Mouse (Mus musculus) hindbrain, embryonic 16.5 days (tissue): Measurements from ENCODE around the gene Zfand3. TPM values are rescaled to one million over a fixed set of nuclear protein-coding genes. Genes with fewer than 3 reads are reported as not detected.

Experiments used
- ATAC-seq: fragments of 200-750 bp; cut with Nextera tagmentation; 2 replicates; pipeline ENCODE4 v1.8.0; 2017; ENCODE audit warnings: moderate TSS enrichment, moderate library complexity
- H3K27ac ChIP-seq: fragments of 300-500 bp; sonication (generic); 2 replicates; pipeline ENCODE4 v1.5.1; 2014; ENCODE audit warnings: low read depth, mild to moderate bottlenecking, control low read depth, low read length, moderate library complexity
- H3K27me3 ChIP-seq: fragments of 300-500 bp; sonication (generic); replicated peaks from 2 replicates; pipeline ENCODE4 v1.6.1; 2014; ENCODE audit warnings: low read length; ENCODE audit not compliant: control insufficient read depth, insufficient read depth
- H3K36me3 ChIP-seq: fragments of 300-500 bp; sonication (generic); 2 replicates; pipeline ENCODE4 v1.6.1; 2014; ENCODE audit warnings: mild to moderate bottlenecking, low read length, moderate library complexity, mixed read lengths; ENCODE audit not compliant: control insufficient read depth, insufficient read depth
- H3K4me1 ChIP-seq: fragments of 300-500 bp; sonication (generic); 2 replicates; pipeline ENCODE4 v1.6.1; 2014; ENCODE audit warnings: low read depth, low read length; ENCODE audit not compliant: control insufficient read depth, insufficient read depth
- H3K4me2 ChIP-seq: fragments of 300-500 bp; sonication (generic); 2 replicates; pipeline ENCODE4 v1.6.1; 2014; ENCODE audit warnings: mild to moderate bottlenecking, low read length, control low read depth, moderate library complexity
- H3K4me3 ChIP-seq: fragments of 300-500 bp; sonication (generic); 2 replicates; pipeline ENCODE4 v1.5.1; 2014; ENCODE audit warnings: mild to moderate bottlenecking, low read length, control low read depth, moderate library complexity
- H3K9ac ChIP-seq: fragments of 300-500 bp; sonication (generic); 2 replicates; pipeline ENCODE4 v1.6.1; 2014; ENCODE audit warnings: low read depth, mild to moderate bottlenecking, control low read depth, low read length, moderate library complexity
- H3K9me3 ChIP-seq: fragments of 300-500 bp; sonication (generic); 2 replicates; pipeline ENCODE4 v1.6.1; 2014; ENCODE audit warnings: mild to moderate bottlenecking, low read length, moderate library complexity; ENCODE audit not compliant: control insufficient read depth
- WGBS: fragments of 180-500 bp; shearing (Covaris S2); extraction: QIAGEN DNeasy Blood & Tissue Kit; methylation state at CpG from one replicate; pipeline ENCODE4 v1.1.7; 2014; 5-methylcytosine and 5-hydroxymethylcytosine counted together
- polyA plus RNA-seq: library from polyadenylated mRNA; unstranded; fragments of >200 nt; fragmentation: Nextera tagmentation; extraction: Ambion mirVana; gene quantifications from 2 replicates; pipeline ENCODE4 v1.2.1, GENCODE M21; 2015

The Zfand3 gene
- polyA plus RNA-seq, 1 experiment from 2014 or later = 53.3 TPM

DNA sequence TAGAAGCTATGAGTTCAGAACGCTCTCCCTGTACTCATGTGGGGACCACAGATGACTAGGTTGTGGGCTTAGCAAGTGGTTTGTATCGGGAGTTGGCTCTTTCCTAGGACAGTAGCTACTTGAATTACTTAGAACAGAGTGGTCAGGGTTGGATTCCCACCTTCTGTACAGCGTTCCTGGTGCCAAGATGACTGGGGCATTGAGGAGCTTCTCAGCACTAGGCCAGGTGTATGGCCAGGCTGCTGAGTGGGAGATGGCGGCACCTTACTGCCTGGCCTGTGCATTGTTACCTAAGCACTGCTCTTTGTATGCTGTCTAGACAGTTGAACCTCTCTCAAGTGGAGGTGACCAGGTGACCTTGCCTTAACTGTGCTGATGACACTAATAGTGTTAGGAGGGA is 28.3 kb downstream of the Zfand3 start:
- no peaks in the 10 kb centered on the region for H3K27me3 ChIP-seq
- 92% methylated on average over 4 of the region's 4 CpGs for WGBS
- 0 out of 2 replicates have a peak, but pooled peaks have one; percentile 37 for ATAC-seq
- no peak overlapping the region for H3K4me2 ChIP-seq
- H3K27ac ChIP-seq = no peak overlapping the region
- H3K9ac ChIP-seq = no peak overlapping the region
- H3K36me3 ChIP-seq = no peaks in the 10 kb centered on the region
- H3K4me3 ChIP-seq = no peak overlapping the region
- H3K4me1 ChIP-seq = peaks cover 8% of the 10 kb centered on the region
- H3K9me3 ChIP-seq = no peaks in the 10 kb centered on the region

DNA sequence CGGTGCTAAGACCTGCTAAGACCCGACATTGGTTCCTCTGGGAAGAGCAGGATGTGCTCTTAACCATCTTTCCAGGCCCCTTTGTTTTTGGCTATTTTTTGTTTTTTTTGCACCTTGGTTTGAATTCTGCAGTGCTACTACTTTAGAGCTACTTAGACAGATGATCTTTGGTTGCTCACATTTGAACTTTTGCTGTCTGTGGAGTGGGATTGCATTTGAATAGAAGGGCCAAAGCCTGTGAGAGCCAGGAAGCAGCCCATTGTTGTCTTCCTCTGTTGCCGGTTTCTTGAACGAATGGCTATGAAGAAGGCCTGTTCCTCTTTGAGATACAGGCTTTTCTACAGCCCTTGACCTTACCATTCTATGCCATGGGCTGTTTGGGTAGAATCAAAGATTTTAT is 29.5 kb downstream of the Zfand3 start:
- no peaks in the 10 kb centered on the region for H3K36me3 ChIP-seq
- H3K4me2 ChIP-seq = no peak overlapping the region
- no peak overlapping the region for H3K9ac ChIP-seq
- peaks cover 5% of the 10 kb centered on the region; the same call in 1 of the 2 replicates for H3K4me1 ChIP-seq
- no peak overlapping the region for H3K4me3 ChIP-seq
- 55% methylated on average over 4 of the region's 4 CpGs for WGBS
- no peaks in the 10 kb centered on the region for H3K9me3 ChIP-seq
- no peaks in the 10 kb centered on the region for H3K27me3 ChIP-seq
- no peak overlapping the region for H3K27ac ChIP-seq
- ATAC-seq = no peak

DNA sequence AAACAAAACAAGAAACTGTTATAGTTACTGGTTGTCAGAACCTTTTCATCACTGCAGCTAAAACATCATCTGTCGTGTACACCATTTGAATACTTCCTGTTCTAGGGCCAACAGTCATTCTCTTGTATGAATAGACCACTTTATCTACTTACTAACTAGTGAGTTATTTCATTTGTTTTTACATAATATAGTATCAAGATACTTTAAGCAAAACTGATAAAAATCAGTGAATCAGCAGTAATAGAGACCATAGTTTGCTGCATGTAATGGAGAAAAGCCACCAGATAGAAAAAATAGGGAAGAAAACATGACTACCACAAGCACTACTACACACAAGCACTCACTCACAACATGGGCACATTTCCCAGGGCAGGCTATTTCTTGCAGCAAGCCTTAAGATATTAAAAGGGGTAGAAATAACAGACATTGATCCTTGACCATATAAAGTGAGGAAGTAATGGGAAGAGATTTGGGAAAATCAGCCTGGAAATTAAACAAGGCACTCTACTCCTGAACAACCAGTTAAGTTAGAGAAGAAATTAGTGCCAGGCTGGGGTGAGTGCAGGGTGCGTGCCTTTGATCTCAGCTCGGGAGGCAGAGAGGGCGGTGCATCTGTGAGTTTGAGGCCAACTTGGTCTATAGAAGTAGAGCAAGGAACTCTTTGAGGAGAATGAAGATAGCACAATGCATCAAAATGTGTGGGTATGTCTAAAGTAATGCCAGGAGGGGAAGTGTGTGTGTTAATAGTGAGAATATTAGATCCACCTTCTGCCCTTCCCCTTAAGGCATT is 30.9 kb downstream of the Zfand3 start:
- no peak overlapping the region for H3K9ac ChIP-seq
- ATAC-seq = no peak
- 82% methylated on average over 4 of the region's 4 CpGs for WGBS
- no peak overlapping the region for H3K27ac ChIP-seq
- H3K36me3 ChIP-seq = no peaks in the 10 kb centered on the region
- no peak overlapping the region for H3K4me3 ChIP-seq
- no peaks in the 10 kb centered on the region for H3K27me3 ChIP-seq
- H3K4me2 ChIP-seq = no peak overlapping the region
- no peaks in the 10 kb centered on the region for H3K9me3 ChIP-seq
- 0 out of 2 replicates have a peak, but pooled peaks cover 3% of the 10 kb centered on the region for H3K4me1 ChIP-seq

DNA sequence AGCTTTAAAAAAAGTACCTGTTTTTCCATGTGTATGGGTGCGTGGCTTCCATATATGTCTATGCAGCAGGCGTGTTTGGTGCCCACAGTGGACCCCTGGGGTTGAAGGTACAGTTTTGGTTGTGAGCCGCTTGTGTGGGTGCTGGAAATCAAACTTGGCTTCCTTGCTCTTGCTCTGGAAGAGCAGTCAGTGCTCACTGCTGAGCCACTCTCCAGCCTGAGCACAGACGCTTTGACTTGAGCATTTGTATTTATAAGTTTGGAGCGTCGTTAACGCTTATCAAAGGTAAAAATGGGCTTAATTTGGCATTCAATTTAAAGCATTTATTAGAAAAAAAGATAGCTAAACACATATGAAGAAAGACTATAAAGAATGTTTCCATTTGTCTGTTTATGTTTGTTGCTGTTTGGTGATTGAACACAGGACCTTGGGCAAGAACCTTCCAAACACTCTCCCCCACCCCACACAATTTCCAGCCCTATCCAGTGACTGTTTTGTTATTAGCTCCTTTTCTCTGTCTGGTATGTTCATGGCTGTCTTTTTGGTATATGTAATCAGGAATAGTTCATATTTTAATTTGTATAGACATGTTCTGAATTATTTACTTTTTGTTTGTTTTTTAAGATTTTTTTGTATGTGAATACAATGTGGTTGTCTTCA is 38.8 kb downstream of the Zfand3 start:
- Histone ChIP-seq H3K4me2 (no peak overlapping the region), H3K4me3 (no peak overlapping the region), H3K9ac (no peak overlapping the region), H3K9me3 (no peaks in the 10 kb centered on the region), H3K27ac (no peak overlapping the region), H3K36me3 (no peaks in the 10 kb centered on the region), H3K27me3 (no peaks in the 10 kb centered on the region), H3K4me1 (peaks cover 6% of the 10 kb centered on the region; the same call in 1 of the 2 replicates)
- no peak for ATAC-seq
- 89% methylated on average over 7 of the region's 7 CpGs for WGBS

DNA sequence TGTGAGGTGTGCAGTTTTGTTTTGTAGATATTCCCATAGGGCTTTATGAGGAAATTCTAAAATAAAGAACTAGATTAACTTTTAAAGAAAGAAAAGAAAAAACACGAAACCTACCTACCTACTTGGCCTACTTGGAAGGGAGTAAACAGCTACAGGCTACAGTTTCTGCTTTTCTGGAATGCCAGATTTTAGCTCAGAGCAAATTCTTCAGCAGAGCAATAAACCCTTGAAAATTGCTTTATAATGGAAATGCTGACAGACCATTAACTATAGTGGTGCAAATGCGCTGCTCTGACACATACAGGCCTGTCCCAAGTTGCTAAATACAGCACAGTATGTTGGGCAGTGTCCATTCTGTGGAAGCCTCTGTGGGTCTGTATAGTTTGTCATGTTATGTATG is 40.6 kb downstream of the Zfand3 start:
- ATAC-seq = no peak
- no peak overlapping the region for H3K4me2 ChIP-seq
- H3K4me3 ChIP-seq = no peak overlapping the region
- no peaks in the 10 kb centered on the region for H3K27me3 ChIP-seq
- H3K27ac ChIP-seq = 0 out of 2 replicates have a peak overlapping the region, but pooled peaks have one; percentile 23
- H3K36me3 ChIP-seq = no peaks in the 10 kb centered on the region
- H3K9me3 ChIP-seq = no peaks in the 10 kb centered on the region
- no peak overlapping the region for H3K9ac ChIP-seq
- WGBS = 39% methylated on average over 2 of the region's 2 CpGs
- H3K4me1 ChIP-seq = peaks cover 6% of the 10 kb centered on the region; the same call in 1 of the 2 replicates

DNA sequence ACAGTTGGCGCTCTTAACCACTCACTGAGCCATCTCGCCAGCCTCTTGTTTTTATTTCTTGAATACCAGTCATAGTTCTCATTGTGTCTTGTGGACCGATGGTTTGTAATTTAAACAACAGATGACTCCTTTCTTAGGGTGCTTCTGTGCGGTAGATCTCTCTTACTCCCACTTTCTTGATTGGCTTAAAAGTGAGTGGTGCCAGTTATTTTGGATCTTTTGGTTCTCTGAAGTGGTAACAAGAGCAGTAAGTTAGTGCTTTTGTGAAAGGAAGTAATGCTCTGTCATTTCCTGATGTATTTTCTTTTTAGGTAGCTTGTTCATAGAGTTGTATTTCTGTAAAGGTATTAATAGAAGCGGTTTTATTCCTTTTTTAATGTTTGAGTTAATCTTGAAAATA is 42.1 kb downstream of the Zfand3 start:
- no peak overlapping the region for H3K4me2 ChIP-seq
- no peak overlapping the region for H3K9ac ChIP-seq
- no peaks in the 10 kb centered on the region for H3K36me3 ChIP-seq
- 91% methylated on average over 5 of the region's 5 CpGs for WGBS
- H3K27me3 ChIP-seq = no peaks in the 10 kb centered on the region
- no peaks in the 10 kb centered on the region for H3K9me3 ChIP-seq
- ATAC-seq = no peak
- H3K27ac ChIP-seq = no peak overlapping the region
- peaks cover 6% of the 10 kb centered on the region; the same call in 1 of the 2 replicates for H3K4me1 ChIP-seq
- H3K4me3 ChIP-seq = no peak overlapping the region

DNA sequence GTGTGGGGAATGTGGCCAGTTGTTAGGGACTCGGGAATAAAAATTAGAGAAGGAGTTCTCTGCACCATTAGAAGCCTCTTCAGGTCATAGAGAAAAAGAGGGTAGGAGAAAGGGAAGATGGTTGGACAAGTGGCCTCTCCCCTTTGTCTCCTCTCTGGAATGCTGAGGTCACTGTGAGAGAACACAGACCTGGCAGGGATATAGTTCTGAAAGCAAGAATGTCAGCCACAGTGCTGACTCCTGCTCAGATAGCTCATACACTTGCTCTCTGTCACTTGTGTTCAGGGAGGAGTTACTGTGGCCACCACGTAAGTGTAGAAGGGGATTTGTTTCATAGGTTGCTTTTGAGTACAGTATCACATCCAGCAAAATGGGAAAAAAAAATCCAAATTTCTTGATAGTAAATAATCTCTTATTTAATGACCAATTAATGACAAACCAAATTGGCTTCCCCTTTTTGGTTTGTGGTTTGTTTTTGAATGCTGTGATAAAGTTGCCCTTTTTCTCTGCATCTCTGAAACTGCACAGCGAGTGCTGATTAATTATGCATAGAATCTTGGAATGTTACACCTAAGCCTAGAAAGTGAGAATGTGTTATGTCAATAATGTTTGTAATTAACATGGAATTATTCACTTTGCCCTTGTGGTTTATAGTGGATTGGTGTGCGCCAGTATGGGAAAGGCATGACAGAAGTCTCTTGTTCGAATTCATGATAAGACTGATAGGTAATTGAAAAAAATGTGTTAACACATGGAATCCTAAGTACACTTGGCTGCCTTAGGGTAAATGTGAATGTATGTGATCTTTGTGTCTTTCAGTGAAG is 47.2 kb downstream of the Zfand3 start:
- no peak overlapping the region for H3K27ac ChIP-seq

DNA sequence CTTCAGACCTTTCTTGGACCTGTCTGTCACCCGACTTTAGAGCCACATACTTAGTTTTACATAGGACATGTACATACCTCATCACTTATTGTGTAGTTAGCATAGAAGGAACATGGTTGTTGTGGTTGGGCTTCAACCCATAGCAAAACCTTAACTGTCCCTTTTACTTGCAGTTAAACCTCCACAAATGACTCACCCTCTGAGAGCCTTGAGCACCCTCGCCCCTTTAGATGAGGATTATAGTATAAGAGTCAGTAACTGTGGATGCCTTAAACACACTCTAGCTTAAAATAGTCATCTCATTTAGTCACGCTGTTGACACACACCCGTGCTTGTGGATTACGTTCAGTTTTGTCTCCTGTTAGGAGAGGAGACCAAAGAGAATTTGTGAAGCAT is 47.8 kb downstream of the Zfand3 start:
- no peak overlapping the region for H3K4me2 ChIP-seq
- no peak for ATAC-seq
- no peak overlapping the region for H3K4me3 ChIP-seq
- no peak overlapping the region for H3K27ac ChIP-seq
- no peaks in the 10 kb centered on the region for H3K9me3 ChIP-seq
- 86% methylated on average over 5 of the region's 5 CpGs for WGBS
- H3K4me1 ChIP-seq = no peaks in the 10 kb centered on the region
- no peak overlapping the region for H3K9ac ChIP-seq
- 0 out of 2 replicates have a peak, but pooled peaks cover 3% of the 10 kb centered on the region for H3K36me3 ChIP-seq
- no peaks in the 10 kb centered on the region for H3K27me3 ChIP-seq

More for the DNA sequence above, 47.2 kb downstream of the Zfand3 start:
- Histone ChIP-seq H3K36me3 (0 out of 2 replicates have a peak, but pooled peaks cover 3% of the 10 kb centered on the region), H3K4me2 (no peak overlapping the region), H3K4me3 (no peak overlapping the region), H3K4me1 (no peaks in the 10 kb centered on the region), H3K9me3 (no peaks in the 10 kb centered on the region), H3K9ac (no peak overlapping the region), H3K27me3 (no peaks in the 10 kb centered on the region)
- ATAC-seq = no peak
- 75% methylated on average over 5 of the region's 5 CpGs for WGBS

DNA sequence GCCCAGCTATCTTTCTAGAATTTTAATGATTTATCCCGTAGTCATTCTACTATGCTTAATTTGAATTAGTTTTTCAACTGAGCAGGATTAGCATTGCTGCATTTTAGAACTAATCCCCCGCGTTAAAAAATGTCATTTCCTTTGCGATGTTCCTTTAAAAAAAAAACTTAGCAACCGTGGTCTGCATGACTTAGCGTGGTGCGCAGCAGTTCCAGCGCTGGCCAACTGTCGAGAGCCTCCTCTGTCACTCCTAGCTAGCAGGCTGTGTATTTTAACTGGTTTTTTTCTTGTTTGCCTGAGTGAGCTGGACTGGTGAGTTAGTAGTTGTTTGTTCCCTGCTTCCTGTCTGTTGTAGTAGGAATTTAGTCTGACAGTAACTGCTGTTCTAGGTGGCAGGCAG is 48.9 kb downstream of the Zfand3 start:
- no peak overlapping the region for H3K4me2 ChIP-seq
- no peaks in the 10 kb centered on the region for H3K9me3 ChIP-seq
- H3K36me3 ChIP-seq = 0 out of 2 replicates have a peak, but pooled peaks cover 3% of the 10 kb centered on the region
- H3K27ac ChIP-seq = no peak overlapping the region
- WGBS = 76% methylated on average over 9 of the region's 9 CpGs
- H3K9ac ChIP-seq = no peak overlapping the region
- H3K27me3 ChIP-seq = no peaks in the 10 kb centered on the region
- no peak for ATAC-seq
- H3K4me1 ChIP-seq = no peaks in the 10 kb centered on the region
- no peak overlapping the region for H3K4me3 ChIP-seq
